In genomic region chr8:54509221-54509721, GRCm38 (mm10) we compare ENCODE assay signal across 9 mouse cellular contexts. TPM values are rescaled to one million over a fixed set of nuclear protein-coding genes. Genes with fewer than 3 reads are reported as not detected.
DNase-seq lines count a peak whose midpoint lies in the region; ATAC-seq and TF ChIP-seq lines count a peak whose summit lies in the region.
"Had no signal": no experiment of that assay in that cellular context is flagged by ENCODE, and none has a peak within 500 bp of the region (broad histone marks: within the 10 kb centered on the region; RNA-seq: fewer than 3 reads in every experiment).

No protein-coding gene starts in this region.

- H3K27me3 ChIP-seq in heart, embryonic 11.5 days (ENCODE audit: control insufficient read depth, insufficient read depth, low read length): no peaks in the 10 kb centered on the region
- no peaks in the 10 kb centered on the region for H3K27me3 ChIP-seq in stomach, embryonic 15.5 days (replicated peaks)

- H3K27ac ChIP-seq in heart, embryonic 11.5 days (ENCODE audit: low read depth, low read length): no peak overlapping the region
- H3K27ac ChIP-seq in cortical plate, adult 2 months (ENCODE audit: insufficient read depth, low read length): no peak overlapping the region
- H3K27ac ChIP-seq in stomach, embryonic 15.5 days: no peak overlapping the region
- H3K27ac ChIP-seq: macrophage had no signal

- intact Hi-C loops in heart, postnatal 14 days (cut with DNase I): no loop called here

- no peak for DNase-seq in heart, postnatal 14 days
- DNase-seq in layer of hippocampus, postnatal 10 days (ENCODE audit: low spot score in 2 of 2): peak; percentile 40 to 52
- no peak for DNase-seq in spleen, postnatal 4 days (ENCODE audit: low spot score in 2 of 2)

- no peak; the same call in 1 of the 2 replicates for TF ChIP-seq POLR2A in cortical plate, adult 2 months (IDR thresholded peaks at IDR 0.05; ENCODE audit: extremely low read depth, insufficient read depth, low read length)

- H3K4me2 ChIP-seq in heart, embryonic 11.5 days: peak overlapping the region; percentile 65
- H3K4me2 ChIP-seq in stomach, embryonic 15.5 days: peak overlapping the region; percentile 48

- no peaks in the 10 kb centered on the region for H3K36me3 ChIP-seq in heart, embryonic 11.5 days (ENCODE audit: control insufficient read depth, insufficient read depth, low read length)
- H3K36me3 ChIP-seq in stomach, embryonic 15.5 days: no peaks in the 10 kb centered on the region

- peak overlapping the region; percentile 27 for H3K4me3 ChIP-seq in heart, embryonic 11.5 days (ENCODE audit: low read depth, low read length)
- peak overlapping the region; percentile 26 for H3K4me3 ChIP-seq in cortical plate, adult 2 months (ENCODE audit: insufficient read depth, low read length)
- H3K4me3 ChIP-seq in stomach, embryonic 15.5 days (replicated peaks): peak overlapping the region; percentile 22

- no peaks in the 10 kb centered on the region for H3K9me3 ChIP-seq in heart, embryonic 11.5 days (replicated peaks; ENCODE audit: control insufficient read depth, low read length)
- H3K9me3 ChIP-seq in stomach, embryonic 15.5 days: no peaks in the 10 kb centered on the region

- no peak for TF ChIP-seq CTCF in cortical plate, adult 2 months (IDR thresholded peaks at IDR 0.05; ENCODE audit: extremely low read depth, insufficient read depth, low read length)

- 6% methylated on average over 10 of the region's 10 CpGs for WGBS in heart, embryonic 11.5 days (ENCODE audit: insufficient replicate concordance)
- 3% methylated on average over 10 of the region's 10 CpGs for WGBS in stomach, embryonic 15.5 days

- no peak overlapping the region for H3K9ac ChIP-seq in heart, embryonic 11.5 days (ENCODE audit: low read depth, low read length)
- H3K9ac ChIP-seq in stomach, embryonic 15.5 days: no peak overlapping the region

- ATAC-seq in heart, embryonic 11.5 days (replicated peaks; ENCODE audit: insufficient number of reproducible peaks, low FRiP score, low TSS enrichment): 0 out of 2 replicates have a peak, but pooled peaks have one; percentile 35
- ATAC-seq in hematopoietic stem cell, adult 5-6 weeks (replicated peaks in 1 of 2; ENCODE audit: insufficient read depth in 1 of 2, low FRiP score in 2 of 2, low TSS enrichment in 1 of 2, low read depth in 1 of 2, poor library complexity in 2 of 2, severe bottlenecking in 2 of 2): peak; percentile 57 to 64
- 0 out of 2 replicates have a peak, but pooled peaks have one; percentile 16 for ATAC-seq in megakaryocyte, adult 5-6 weeks (ENCODE audit: poor library complexity, severe bottlenecking)
- ATAC-seq in stomach, embryonic 15.5 days (ENCODE audit: insufficient read depth, low FRiP score, low read depth): peak; percentile 41; the same call in 1 of the 2 replicates

- H3K4me1 ChIP-seq in heart, embryonic 11.5 days (ENCODE audit: control insufficient read depth, insufficient read depth, low read length): no peaks in the 10 kb centered on the region
- H3K4me1 ChIP-seq in cortical plate, adult 2 months (ENCODE audit: control insufficient read depth, insufficient read depth, low read length): no peaks in the 10 kb centered on the region
- no peaks in the 10 kb centered on the region for H3K4me1 ChIP-seq in stomach, embryonic 15.5 days

RNA-seq across cellular contexts. Expression of gene Asb5, which starts 20.1 kb away (rescaled TPM):
- polyA plus RNA-seq in heart, embryonic 11.5 days (2014; fragmentation: Nextera tagmentation; extraction: Ambion mirVana): 5.5 and 6.8 TPM in 2 replicates
- 10 to 100 TPM; 10.3 to 11.3 TPM for total RNA-seq in heart, postnatal 14 days (2021)
- 2.3 and 2.5 TPM in 2 replicates for polyA plus RNA-seq in cortical plate, adult 2 months (2012; rRNA removed)
- total RNA-seq in hematopoietic stem cell, adult 5-6 weeks (2017): not detected in 2 replicates
- 1 to 10 TPM; 1.5 to 2.7 TPM for total RNA-seq in layer of hippocampus, postnatal 10 days (2021)
- 0.16 TPM in 1 of 2 replicates, not detected in the other for total RNA-seq in megakaryocyte, adult 5-6 weeks (2015)
- total RNA-seq in megakaryocyte, adult 5-6 weeks (2017): not detected in 2 replicates
- polyA plus RNA-seq in stomach, embryonic 15.5 days (2015; fragmentation: Nextera tagmentation; extraction: Ambion mirVana): 5.9 and 6.2 TPM in 2 replicates
- polyA plus RNA-seq: macrophage had no signal

RNA-seq across cellular contexts. Expression of gene Spcs3, which starts 20.5 kb away (rescaled TPM):
- polyA plus RNA-seq in heart, embryonic 11.5 days (2014; fragmentation: Nextera tagmentation; extraction: Ambion mirVana): 71.1 and 77.9 TPM in 2 replicates
- 10 to 100 TPM; 29.7 to 29.8 TPM for total RNA-seq in heart, postnatal 14 days (2021)
- polyA plus RNA-seq in cortical plate, adult 2 months (2012; rRNA removed): 51.1 and 51.2 TPM in 2 replicates
- total RNA-seq in hematopoietic stem cell, adult 5-6 weeks (2017): 82.5 and 93.7 TPM in 2 replicates
- 10 to 100 TPM; 36.1 to 37.1 TPM for total RNA-seq in layer of hippocampus, postnatal 10 days (2021)
- 117 and 126 TPM in 2 replicates for total RNA-seq in megakaryocyte, adult 5-6 weeks (2015)
- 86.8 and 99.4 TPM in 2 replicates for total RNA-seq in megakaryocyte, adult 5-6 weeks (2017)
- polyA plus RNA-seq in stomach, embryonic 15.5 days (2015; fragmentation: Nextera tagmentation; extraction: Ambion mirVana): 101 and 121 TPM in 2 replicates

Comparison
In these comparisons a context has a peak if more than half of its experiments do, and no peak if none do; other contexts are left out.
1. DNase-seq: peak in layer of hippocampus, postnatal 10 days (2 of 2); none in heart, postnatal 14 days (0 of 2) and spleen, postnatal 4 days (0 of 2).
2. Peak in every context shown above with its lines, with median percentiles within 50 percentile points of each other: ATAC-seq and H3K4me3 ChIP-seq.